Mouse (Mus musculus): ENCODE results near the gene Retnla. TPM values are rescaled to one million over a fixed set of nuclear protein-coding genes. Genes with fewer than 3 reads are reported as not detected.

Gene Retnla
- total RNA-seq, 2 experiments from 2014 or later = 6.0 to 48.5 TPM

DNA sequence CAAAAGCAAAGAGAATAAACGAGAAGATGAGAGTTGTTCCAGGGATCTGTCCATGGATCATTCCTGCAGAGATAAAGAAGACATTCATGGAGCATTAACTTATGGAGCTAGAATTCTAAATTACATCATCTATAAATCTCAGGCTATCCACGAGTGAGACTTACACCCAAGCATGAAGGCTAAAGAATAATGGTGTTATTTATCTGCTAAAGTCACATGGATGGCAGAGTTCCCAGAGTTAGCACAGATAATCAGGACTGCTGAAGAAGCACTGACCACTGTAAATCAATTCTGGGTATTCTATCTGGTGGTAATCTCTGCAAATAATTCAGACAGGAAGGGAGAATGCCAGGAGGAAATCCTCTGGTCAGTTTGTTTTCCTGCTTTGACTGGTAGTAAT, 48.4 kb downstream of the Retnla start:
- no peak for DNase-seq (ENCODE audit: low spot score in 2 of 2)

Other genes starting within 250 kb of the Retnla start
- gene Trat1, start 70.5 kb upstream of the Retnla start, total RNA-seq (2021) = not detected
- gene Retnlb, start 25.7 kb upstream of the Retnla start, total RNA-seq (2021) = not detected
- gene Retnlg, start 30.1 kb downstream of the Retnla start, total RNA-seq (2021) = not detected
- gene Dzip3, start 151.6 kb downstream of the Retnla start, total RNA-seq (2021) = 10 to 100 TPM; 13.6 to 14.1 TPM
- gene Cip2a, start 151.6 kb downstream of the Retnla start, total RNA-seq (2021) = 1 to 10 TPM; 1.2 to 1.3 TPM
- not detected for gene Myh15, start 214.9 kb downstream of the Retnla start, total RNA-seq (2021)